Mouse (Mus musculus): Measurements from ENCODE around the gene Ip6k2.

Ip6k2 gene

GRCm38 (mm10) chr9:108782836-108783547, 604 bp upstream of the Ip6k2 start:
- DNase-seq: no peak

- DNase-seq: no peak
These were observed 1.8 kb downstream of the Ip6k2 start for GRCm38 (mm10) chr9:108785416-108785815.

- no peak for DNase-seq
These were observed 2.9 kb downstream of the Ip6k2 start for GRCm38 (mm10) chr9:108786494-108786893.

- DNase-seq: no peak
These were observed 3.5 kb downstream of the Ip6k2 start for GRCm38 (mm10) chr9:108787080-108787479.

- DNase-seq: no peak
These were observed 5.1 kb downstream of the Ip6k2 start for GRCm38 (mm10) chr9:108788713-108789112.

GRCm38 (mm10) chr9:108792307-108792706, 8.7 kb downstream of the Ip6k2 start:
- DNase-seq: no peak

GRCm38 (mm10) chr9:108792730-108793129, 9.1 kb downstream of the Ip6k2 start:
- peak; percentile 62 for DNase-seq

- no peak for DNase-seq
These were observed 11.7 kb downstream of the Ip6k2 start for GRCm38 (mm10) chr9:108795281-108795680.

- peak; percentile 26 for DNase-seq
These were observed 12.2 kb downstream of the Ip6k2 start for GRCm38 (mm10) chr9:108795762-108796161.

- DNase-seq: no peak
These were observed 12.9 kb downstream of the Ip6k2 start for GRCm38 (mm10) chr9:108796351-108796981.

GRCm38 (mm10) chr9:108797477-108797876, 13.9 kb downstream of the Ip6k2 start:
- DNase-seq: no peak

- no peak for DNase-seq
These were observed 15.0 kb downstream of the Ip6k2 start for GRCm38 (mm10) chr9:108798508-108799075.

- no peak for DNase-seq
These were observed 16.0 kb downstream of the Ip6k2 start for GRCm38 (mm10) chr9:108799564-108799963.

- no peak for DNase-seq
These were observed 22.2 kb downstream of the Ip6k2 start for GRCm38 (mm10) chr9:108805768-108806167.

- DNase-seq: no peak
These were observed 22.8 kb downstream of the Ip6k2 start for GRCm38 (mm10) chr9:108806379-108806778.

GRCm38 (mm10) chr9:108806831-108807230, 23.2 kb downstream of the Ip6k2 start:
- DNase-seq: no peak

GRCm38 (mm10) chr9:108807674-108808073, 24.1 kb downstream of the Ip6k2 start:
- no peak for DNase-seq

GRCm38 (mm10) chr9:108808163-108808665, 24.6 kb downstream of the Ip6k2 start, which contains the start of gene Nckipsd:
Nckipsd (plus strand) TSS chr9:108808368.
- DNase-seq: peak; percentile 96

- DNase-seq: no peak
These were observed 25.6 kb downstream of the Ip6k2 start for GRCm38 (mm10) chr9:108809188-108809587.

GRCm38 (mm10) chr9:108809723-108810122, 26.1 kb downstream of the Ip6k2 start:
- DNase-seq: no peak

- DNase-seq: no peak
These were observed 26.9 kb downstream of the Ip6k2 start for GRCm38 (mm10) chr9:108810516-108810915.

GRCm38 (mm10) chr9:108815557-108815956, 32.0 kb downstream of the Ip6k2 start:
- DNase-seq: no peak

- DNase-seq: peak; percentile 48
These were observed 35.9 kb downstream of the Ip6k2 start for GRCm38 (mm10) chr9:108819495-108819894.

- DNase-seq: no peak
These were observed 36.5 kb downstream of the Ip6k2 start for GRCm38 (mm10) chr9:108820077-108820476.

Data from thymus, postnatal 25 days (tissue).